Mouse (Mus musculus) embryonic fibroblast, embryonic 13.5 days (primary cell): ENCODE results near the gene Caap1. TPM values are rescaled to one million over a fixed set of nuclear protein-coding genes. Genes with fewer than 3 reads are reported as not detected.

ENCODE experiments used
- H3K27ac ChIP-seq: 2 replicates; pipeline ENCODE4 v1.5.1; 2012; ENCODE audit warnings: low read length, control low read depth, inconsistent platforms; ENCODE audit not compliant: insufficient read depth
- H3K4me1 ChIP-seq: 2 replicates; pipeline ENCODE4 v1.6.1; 2011; ENCODE audit warnings: low read length; ENCODE audit not compliant: control insufficient read depth, insufficient read depth
- H3K4me3 ChIP-seq: 2 replicates; pipeline ENCODE4 v1.5.1; 2011; ENCODE audit warnings: mild to moderate bottlenecking, control low read depth, low read length; ENCODE audit not compliant: insufficient read depth
- CTCF ChIP-seq: IDR thresholded peaks from 2 replicates; pipeline ENCODE4 v1.5.1; 2011; ENCODE audit warnings: mild to moderate bottlenecking, control low read depth, low read length, moderate library complexity, borderline replicate concordance; ENCODE audit not compliant: insufficient read depth
- POLR2A ChIP-seq: IDR thresholded peaks from 2 replicates; pipeline ENCODE4 v1.6.1; 2011; ENCODE audit warnings: low read depth, mild to moderate bottlenecking, control low read depth, low read length, moderate library complexity
- polyA plus RNA-seq: library from polyadenylated mRNA; stranded (reverse); fragments of >200 nt; gene quantifications from 2 replicates; pipeline ENCODE4 v1.2.4, GENCODE M21; 2011; ENCODE audit warnings: low read depth; ENCODE audit not compliant: missing spikeins, insufficient read length

Gene Caap1
- 11.8 and 13.7 TPM in 2 replicates for polyA plus RNA-seq

- H3K4me3 ChIP-seq: peak within 1 kb of the TSS; percentile 73
- no peaks in the 10 kb centered on the region for H3K4me1 ChIP-seq
- TF ChIP-seq POLR2A (peak; percentile 86), CTCF (no peak)
- H3K27ac ChIP-seq: no peak within 1 kb of the TSS
Measured at GRCm38 (mm10) chr4:94556265-94557054, at the start of gene Caap1, which contains the start of gene Gm10306. Gene Caap1, minus strand, starts transcription at chr4:94556796. Gene Gm10306, plus strand, starts transcription at chr4:94556546.

DNA sequence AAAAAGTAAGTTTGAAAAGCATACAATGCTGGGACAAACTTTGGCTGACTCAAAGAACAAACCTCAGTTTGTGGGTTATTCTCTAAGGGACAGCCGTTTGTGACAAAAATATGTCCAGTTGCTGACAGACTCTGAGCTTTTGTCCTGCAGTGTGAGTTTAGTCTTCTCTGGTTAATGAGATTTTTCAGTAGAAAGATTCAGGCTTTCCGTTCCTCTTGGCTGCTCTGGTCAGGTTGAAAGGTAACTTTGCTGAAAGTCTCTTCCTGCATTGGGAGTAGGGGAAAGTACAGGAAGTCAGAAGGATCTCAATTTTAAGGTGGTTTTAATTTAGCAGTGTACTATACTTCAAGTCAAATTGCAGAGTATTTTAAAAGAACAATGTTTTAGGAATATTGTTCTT is 49.0 kb upstream of the Caap1 start:
- Histone ChIP-seq H3K27ac (no peak overlapping the region), H3K4me1 (no peaks in the 10 kb centered on the region), H3K4me3 (no peak overlapping the region)
- TF ChIP-seq POLR2A (no peak), CTCF (no peak)

- no peak for TF ChIP-seq POLR2A
- no peak for TF ChIP-seq CTCF
- Histone ChIP-seq H3K4me3 (no peak overlapping the region), H3K27ac (no peak overlapping the region), H3K4me1 (no peaks in the 10 kb centered on the region)
Measured at GRCm38 (mm10) chr4:94604452-94605019, 47.9 kb upstream of the Caap1 start.

DNA sequence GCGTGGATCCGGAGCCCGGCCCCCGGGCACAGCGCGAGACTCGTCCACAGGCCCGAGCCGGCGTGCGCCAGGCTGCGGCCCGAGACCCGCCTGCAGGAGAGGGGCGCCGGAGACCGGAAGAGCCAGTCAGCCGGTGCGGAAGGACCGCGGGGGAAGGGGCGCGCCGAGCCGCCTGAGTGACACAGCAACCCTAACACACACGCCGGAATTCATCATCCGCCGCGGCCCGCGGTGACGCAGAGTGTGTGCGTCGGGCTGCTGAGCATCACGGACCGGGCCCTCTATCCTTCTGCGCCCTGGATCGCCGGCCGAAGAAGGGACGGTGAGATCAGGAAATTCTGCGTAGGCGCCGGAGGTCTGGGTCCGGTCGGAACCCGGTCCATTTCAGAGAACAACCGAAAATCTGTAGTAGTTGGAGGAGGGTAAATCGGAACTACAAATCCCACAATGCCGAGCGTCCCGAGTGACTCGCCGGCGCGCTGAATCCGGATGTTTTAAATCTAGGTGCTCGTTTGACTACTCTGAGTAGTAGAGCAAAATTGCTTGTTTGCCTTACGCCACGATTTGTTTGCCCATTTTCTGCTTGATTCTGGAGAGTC is 46.5 kb upstream of the Caap1 start, which contains the start of gene Plaa:
Plaa (minus strand) TSS at position 214 of the 599 bp plus-strand sequence.
- H3K4me3 ChIP-seq: peak within 1 kb of the TSS; percentile 99
- no peaks in the 10 kb centered on the region for H3K4me1 ChIP-seq
- peak within 1 kb of the TSS; percentile 87 for H3K27ac ChIP-seq
- TF ChIP-seq POLR2A (peak; percentile 70), CTCF (no peak)

- H3K27ac ChIP-seq: peak overlapping the region; percentile 64
- peak overlapping the region; percentile 99 for H3K4me3 ChIP-seq
- H3K4me1 ChIP-seq: no peaks in the 10 kb centered on the region
- TF ChIP-seq CTCF (no peak), POLR2A (no peak)
Measured at GRCm38 (mm10) chr4:94602496-94603030, 46.0 kb upstream of the Caap1 start.

GRCm38 (mm10) chr4:94601395-94601794 is 44.8 kb upstream of the Caap1 start:
- H3K27ac ChIP-seq: no peak overlapping the region
- TF ChIP-seq CTCF: no peak
- no peak for TF ChIP-seq POLR2A
- peak overlapping the region; percentile 44 for H3K4me3 ChIP-seq
- H3K4me1 ChIP-seq: no peaks in the 10 kb centered on the region

DNA sequence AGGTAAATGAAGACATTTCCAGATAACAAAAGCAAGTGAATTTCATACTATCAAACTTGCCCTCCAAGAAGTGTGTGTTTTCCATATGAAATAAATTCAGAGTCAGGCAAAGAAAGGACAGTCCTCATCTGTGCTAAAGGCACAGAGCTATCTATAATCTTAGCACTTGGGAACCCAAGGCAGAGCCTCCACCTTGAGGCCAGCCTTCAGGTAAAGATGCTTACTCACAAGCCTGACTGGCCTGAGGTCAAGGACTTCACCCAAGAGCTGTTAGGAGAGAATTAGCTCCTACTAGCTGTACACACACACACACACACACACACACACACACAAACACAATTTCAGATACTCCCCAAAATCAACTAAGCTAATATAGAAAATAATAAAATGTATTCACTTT is 36.1 kb upstream of the Caap1 start:
- no peak overlapping the region for H3K4me3 ChIP-seq
- no peak for TF ChIP-seq CTCF
- TF ChIP-seq POLR2A: no peak
- no peaks in the 10 kb centered on the region for H3K4me1 ChIP-seq
- H3K27ac ChIP-seq: no peak overlapping the region

DNA sequence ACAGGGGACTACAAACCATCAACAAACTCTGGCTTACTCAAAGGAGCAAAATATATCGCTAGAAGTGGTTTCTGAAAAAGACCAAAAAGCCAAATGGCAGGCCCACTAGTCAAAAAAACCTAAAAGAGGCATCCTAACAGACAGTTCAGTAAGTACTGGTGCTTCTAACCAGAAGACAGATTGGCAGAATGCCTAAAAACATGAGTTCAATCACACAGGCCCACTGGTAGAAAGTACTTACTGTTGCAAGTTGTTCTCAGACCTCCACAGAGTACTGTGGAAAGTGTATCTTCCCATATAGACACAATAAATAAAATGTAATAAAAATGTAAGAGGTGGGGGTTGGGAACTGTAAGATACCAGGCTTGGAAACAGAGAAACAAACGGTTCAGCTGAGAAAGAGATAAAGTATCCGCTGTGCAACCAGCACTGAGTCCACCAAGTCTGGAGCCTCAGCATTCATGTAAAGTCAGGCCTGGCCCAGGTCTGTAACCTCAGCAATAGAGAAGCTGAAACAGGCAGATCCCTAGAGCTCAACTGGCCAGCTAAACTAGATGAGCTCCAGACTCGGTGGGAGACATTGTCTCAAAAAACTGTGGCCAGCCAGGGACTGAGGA is 35.3 kb upstream of the Caap1 start:
- TF ChIP-seq POLR2A (no peak), CTCF (no peak)
- H3K27ac ChIP-seq: no peak overlapping the region
- no peaks in the 10 kb centered on the region for H3K4me1 ChIP-seq
- H3K4me3 ChIP-seq: no peak overlapping the region

DNA sequence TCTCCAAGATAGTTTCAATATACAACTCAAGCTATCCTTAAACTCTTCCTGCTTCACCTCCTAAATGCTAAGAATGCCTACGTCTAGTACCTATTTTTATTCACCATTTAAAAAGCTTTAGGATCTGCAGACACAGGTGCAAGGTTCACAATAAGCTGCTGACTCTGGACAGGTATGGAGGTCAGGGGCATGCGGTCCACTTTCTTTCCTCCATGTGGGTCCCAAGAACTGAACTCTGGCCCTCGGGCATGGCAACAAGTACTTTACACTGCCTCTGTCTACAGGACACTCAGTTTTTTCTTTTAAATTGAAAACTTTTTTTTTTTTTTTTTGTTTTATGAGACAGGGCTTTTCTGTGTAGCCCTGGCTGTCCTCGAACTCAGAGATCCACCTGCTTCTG is 16.1 kb upstream of the Caap1 start:
- no peak for TF ChIP-seq POLR2A
- no peak for TF ChIP-seq CTCF
- no peak overlapping the region for H3K27ac ChIP-seq
- H3K4me3 ChIP-seq: no peak overlapping the region
- no peaks in the 10 kb centered on the region for H3K4me1 ChIP-seq
